Mouse (Mus musculus) heart, postnatal 4 days (tissue): ENCODE results near the gene Cela3b. TPM values are rescaled to one million over a fixed set of nuclear protein-coding genes. Genes with fewer than 3 reads are reported as not detected.

ENCODE experiments used
- DNase-seq: peaks from one replicate; pipeline ENCODE4 v3.0.0; 2021
- total RNA-seq, 2 experiments: library from RNA; stranded (reverse); gene quantifications; 2 replicates each; pipeline ENCODE4 v1.2.3; 2021

Cela3b gene
- total RNA-seq = not detected

DNA sequence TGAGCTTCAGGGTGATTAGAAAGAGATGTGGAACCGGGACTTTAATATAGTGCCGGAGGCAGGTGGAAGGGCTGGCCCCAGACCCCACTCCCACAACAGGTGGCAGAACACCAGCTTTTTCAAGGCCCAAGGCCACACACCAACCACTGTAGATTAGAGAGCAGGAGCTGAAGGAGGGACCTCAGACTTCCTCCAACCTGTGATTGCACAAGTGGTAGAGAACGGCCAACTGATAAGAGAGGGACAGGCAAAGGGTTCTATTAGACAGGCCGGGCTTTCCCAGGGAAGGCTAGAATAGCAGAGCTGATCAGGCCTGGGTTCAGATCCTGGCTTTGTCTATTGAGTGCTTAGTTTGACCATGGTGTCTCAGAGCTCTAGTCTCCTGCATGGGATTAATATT, at the start of gene Cela3b:
Gene Cela3b, minus strand, starts transcription at position 39 of the 400 bp plus-strand sequence.
- no peak for DNase-seq

- DNase-seq = no peak
Measured at GRCm38 (mm10) chr4:137479757-137480156, 49.4 kb upstream of the Cela3b start.

- no peak for DNase-seq
Measured at GRCm38 (mm10) chr4:137478306-137478705, 48.0 kb upstream of the Cela3b start.

- no peak for DNase-seq
Measured at GRCm38 (mm10) chr4:137477611-137478010, 47.3 kb upstream of the Cela3b start.

DNA sequence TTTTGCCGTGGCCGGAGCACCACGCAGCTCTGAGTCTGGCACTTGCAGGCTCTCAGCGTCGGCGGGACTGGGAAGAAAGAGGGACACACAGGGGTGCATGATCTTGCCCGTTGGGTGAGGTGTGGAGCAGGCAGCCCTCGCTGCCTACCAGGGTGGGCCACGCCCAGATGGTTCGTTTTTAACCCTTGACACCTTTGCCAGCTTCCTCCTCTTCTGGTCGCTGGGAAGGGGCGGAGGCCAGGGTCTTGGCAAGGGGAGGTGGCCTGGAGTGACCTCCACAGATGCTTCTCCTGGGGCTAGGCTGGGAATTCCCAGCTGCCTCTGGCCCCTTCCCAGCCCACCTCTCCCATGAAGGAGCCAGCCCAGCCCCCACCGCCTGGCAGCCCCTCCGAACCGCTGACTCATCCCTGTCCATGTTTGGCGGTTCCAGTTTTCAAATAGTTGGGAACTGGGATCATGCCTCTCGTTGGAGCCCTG, 46.5 kb upstream of the Cela3b start:
- peak; percentile 88 for DNase-seq

- peak; percentile 84 for DNase-seq
Measured at GRCm38 (mm10) chr4:137476065-137476760, 45.9 kb upstream of the Cela3b start.

- no peak for DNase-seq
Measured at GRCm38 (mm10) chr4:137475271-137476050, 45.1 kb upstream of the Cela3b start.

- no peak for DNase-seq
Measured at GRCm38 (mm10) chr4:137474694-137475093, 44.4 kb upstream of the Cela3b start.

- DNase-seq = peak; percentile 69
Measured at GRCm38 (mm10) chr4:137473701-137474388, 43.5 kb upstream of the Cela3b start.

DNA sequence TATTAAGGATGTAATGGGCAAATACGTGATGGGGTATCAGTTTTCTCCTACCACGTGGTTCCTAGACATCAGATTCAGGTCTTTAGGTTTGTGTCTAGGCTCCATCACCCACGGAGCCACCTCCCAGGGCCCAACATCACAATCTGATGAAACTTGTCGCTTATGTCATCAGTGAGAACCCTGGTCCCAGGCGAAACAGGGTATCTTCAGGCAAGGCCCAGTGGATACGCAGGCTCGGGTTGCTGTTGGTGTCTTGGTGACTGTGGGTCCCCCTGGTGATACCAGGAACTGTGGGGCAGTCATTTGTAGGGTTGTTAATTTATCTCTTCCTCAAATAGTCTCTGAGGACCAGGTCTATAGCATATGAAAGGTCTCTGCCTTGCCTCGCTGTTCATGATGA, 42.9 kb upstream of the Cela3b start:
- no peak for DNase-seq

- no peak for DNase-seq
Measured at GRCm38 (mm10) chr4:137471326-137471725, 41.0 kb upstream of the Cela3b start.

DNA sequence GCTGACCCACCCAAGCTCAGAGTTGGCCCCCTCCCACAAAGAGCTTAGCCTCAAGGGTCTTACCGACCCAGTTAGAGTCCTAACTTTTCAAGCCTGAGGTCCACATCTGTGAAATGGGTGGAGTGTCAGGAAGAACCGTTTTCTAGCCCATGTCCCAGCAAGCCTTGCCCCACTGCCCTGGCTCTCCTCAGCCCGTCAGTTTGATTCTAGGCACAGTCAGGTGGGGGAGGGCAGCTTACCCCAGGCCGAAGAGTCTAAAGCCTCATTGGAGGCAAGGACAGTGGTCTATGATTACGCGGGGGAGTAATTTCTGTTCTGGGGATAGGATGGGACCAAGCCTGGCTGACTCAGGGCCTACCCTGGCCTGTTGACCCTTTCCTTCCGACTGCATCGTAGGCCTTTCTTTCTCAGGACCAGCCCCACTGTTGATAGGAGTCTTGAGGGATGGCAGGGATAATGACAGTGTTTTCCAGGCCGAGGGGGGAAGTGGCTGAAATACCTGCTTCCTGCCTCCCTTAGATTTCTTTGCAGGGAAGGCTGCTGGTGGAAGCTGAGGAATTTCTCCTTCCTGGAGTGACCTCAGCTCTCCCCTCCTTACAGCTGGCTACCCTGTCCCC, 40.5 kb upstream of the Cela3b start:
- no peak for DNase-seq

DNA sequence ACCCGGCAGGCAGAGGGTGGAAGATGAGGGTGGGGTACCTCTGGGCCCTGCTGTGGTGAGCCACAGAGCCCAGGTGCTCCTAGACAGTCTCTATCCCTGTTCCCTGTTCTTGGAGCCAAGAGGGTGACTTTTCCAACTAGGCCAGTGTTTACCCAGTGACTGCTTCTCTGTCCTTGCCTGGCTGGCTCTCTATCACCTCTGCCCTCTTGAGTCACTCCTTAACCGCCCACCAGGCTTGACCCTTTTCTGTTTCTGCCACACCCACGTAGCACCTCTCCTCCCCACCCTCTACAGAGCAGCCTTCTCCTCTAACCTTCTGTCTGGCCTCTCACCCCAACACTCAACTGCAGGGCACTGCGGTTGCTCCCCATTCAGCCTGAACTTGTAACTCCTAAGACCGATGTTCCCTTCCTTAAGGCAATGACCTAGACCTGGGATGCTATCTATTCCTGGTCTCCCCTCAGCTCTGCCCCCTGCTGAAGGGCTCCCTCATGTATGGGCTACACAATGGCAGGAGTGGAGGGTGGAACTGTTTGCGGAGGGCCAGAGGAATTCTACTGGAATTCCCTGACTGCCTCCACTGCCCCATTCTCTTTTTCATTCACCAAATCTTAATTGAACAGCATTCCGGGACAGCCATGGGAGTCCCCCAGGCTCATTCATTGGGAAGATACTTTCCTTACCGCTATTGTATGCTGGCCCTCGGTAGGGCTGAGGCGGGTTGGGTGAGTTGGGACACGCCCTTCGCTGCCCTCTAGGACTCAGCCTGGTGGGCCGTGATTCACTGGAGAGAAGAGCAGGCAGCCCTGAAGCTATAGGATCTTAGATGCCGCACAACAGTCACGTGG, 39.7 kb upstream of the Cela3b start:
- no peak for DNase-seq

GRCm38 (mm10) chr4:137469081-137469844, 38.9 kb upstream of the Cela3b start:
- DNase-seq = peak; percentile 62

DNA sequence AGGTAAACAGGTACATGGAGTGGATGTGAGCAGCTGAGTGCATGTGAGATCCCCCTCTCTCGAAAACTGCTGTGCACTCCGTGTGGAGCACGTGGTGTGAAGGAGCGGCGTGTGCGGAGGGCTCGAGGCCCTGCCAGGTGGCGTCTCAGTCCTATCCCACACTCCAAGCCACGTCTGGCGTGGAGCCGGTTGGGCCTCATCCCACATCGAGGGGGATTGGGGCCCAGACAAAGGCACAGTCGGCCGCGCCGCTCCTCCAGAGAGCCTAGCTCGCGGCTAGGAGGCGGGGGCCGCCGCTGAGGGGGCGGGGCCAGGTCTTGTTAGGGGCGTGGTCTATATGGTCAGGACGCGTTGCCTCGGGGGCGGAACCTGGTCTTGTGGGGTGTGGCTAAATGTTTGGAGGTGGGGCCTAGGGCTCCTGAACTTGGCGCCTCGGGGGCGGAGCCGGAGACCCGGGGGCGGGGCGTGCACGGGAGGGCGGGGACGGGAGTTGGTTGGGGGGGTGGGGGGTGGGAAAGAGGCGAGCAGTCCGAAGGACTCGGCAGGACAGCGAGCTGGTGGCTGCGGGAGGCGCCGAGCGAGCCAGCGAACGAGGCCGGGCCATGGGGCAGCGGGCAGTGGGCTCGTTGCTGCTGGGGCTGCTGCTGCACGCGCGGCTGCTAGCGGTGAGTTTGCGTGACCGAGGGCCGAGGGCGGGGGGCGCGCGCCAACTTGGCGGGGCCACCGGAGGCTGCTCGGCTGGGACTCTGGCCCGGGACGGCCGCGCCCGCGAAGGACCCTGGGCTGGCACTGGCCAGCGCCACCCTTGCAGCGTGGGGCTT, 38.1 kb upstream of the Cela3b start, which contains the start of gene Hspg2:
Gene Hspg2, plus strand, starts transcription at position 510 of the 821 bp plus-strand sequence.
- peak; percentile 100 for DNase-seq

- no peak for DNase-seq
Measured at GRCm38 (mm10) chr4:137467525-137467924, 37.2 kb upstream of the Cela3b start.

DNA sequence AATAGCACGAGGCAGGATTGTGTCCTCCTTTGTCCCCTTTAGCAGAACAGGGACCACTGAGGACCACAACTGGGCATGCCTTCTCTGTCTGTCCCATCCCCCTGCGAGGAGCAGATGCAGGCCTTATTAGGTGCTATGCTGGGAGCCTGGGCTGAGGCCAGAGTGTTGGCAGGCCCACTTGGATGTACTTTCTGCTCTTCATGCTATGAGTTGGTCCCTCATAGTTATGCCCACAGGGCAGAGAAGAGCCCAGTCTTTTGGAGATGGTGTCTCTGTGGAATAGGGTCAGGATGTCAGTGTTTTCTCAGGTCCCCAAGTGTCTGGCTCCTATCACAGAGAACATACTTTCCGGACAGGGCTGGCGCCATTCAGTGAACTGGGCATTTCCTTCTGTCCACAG, 36.7 kb upstream of the Cela3b start:
- DNase-seq = peak; percentile 71

GRCm38 (mm10) chr4:137465125-137465787, 34.9 kb upstream of the Cela3b start:
- DNase-seq = peak; percentile 67

DNA sequence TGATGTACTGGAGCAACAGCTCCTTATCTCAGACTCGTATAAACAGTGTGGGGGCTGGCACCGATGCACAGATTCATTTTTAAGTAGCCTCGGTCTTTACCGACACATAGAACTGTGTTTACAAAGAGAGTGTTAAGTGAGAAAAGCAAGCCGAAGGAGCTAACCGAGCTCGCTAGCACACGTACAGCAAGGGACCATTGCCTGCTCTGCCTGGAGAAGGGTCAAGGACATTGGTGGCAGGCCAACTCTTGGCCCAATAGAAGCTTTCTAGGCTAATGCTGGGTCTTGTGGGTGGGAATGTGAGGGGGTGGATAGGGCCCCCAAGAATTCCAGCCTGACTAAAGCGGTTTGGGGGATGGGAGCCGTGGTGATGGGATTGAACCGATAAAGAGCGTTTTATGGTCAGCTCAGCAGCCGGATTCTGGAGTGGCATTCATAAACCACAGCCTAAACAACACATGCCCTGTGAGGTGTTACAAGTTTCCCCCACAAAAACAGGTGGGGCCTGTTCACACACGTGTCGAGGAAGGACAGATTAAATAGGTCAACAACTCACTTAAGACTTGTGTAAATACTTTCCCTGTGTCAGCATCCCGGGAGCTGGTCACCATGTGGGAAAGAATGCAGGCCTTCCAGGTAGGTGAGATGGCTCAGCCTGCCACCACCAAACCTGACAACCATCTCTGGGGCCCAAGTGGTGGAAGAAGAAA, 31.8 kb upstream of the Cela3b start:
- no peak for DNase-seq
